Mouse (Mus musculus) left cerebral cortex, adult 18-20 months (tissue): ENCODE data around the gene Olfr165. TPM values are rescaled to one million over a fixed set of nuclear protein-coding genes. Genes with fewer than 3 reads are reported as not detected.
"Not testable (repeated sequence)": the region's sequence is repeated elsewhere in the genome, so short reads cannot be mapped to it uniquely, and the experiment has no call there.

Experiments used
- DNase-seq, 2 experiments: peaks; one replicate each; pipeline ENCODE4 v3.0.0; 2021 to 2022; ENCODE audit warnings: low spot score in 2 of 2, mixed read lengths in 1 of 2
- long read RNA-seq, 2 experiments: library from polyadenylated mRNA; stranded (forward); transcript quantifications; one replicate each; pipeline ENCODE4 v2.0.0; 2021
- total RNA-seq, 2 experiments: library from RNA; stranded (reverse); gene quantifications; 2 replicates each; pipeline ENCODE4 v1.2.3; 2021

Olfr165 gene
- not detected for total RNA-seq
- long read RNA-seq, experiment 1: 0 reads
- long read RNA-seq, experiment 2: 0 reads

GRCm38 (mm10) chr16:19423034-19423433, at the start of gene Olfr165:
TSS of gene Olfr165 (minus strand) at chr16:19423134.
- DNase-seq: no peak

GRCm38 (mm10) chr16:19464365-19464764, 41.4 kb upstream of the Olfr165 start:
- no peak for DNase-seq

- not testable (repeated sequence) for DNase-seq
Observed at GRCm38 (mm10) chr16:19458741-19459140, 35.8 kb upstream of the Olfr165 start.

- DNase-seq: no peak
Observed at GRCm38 (mm10) chr16:19387984-19388383, 35.0 kb downstream of the Olfr165 start.

Other genes starting within 250 kb of the Olfr165 start
- not detected for gene Olfr164, start 109.1 kb downstream of the Olfr165 start, total RNA-seq
- not detected for gene Olfr166, start 60.6 kb upstream of the Olfr165 start, total RNA-seq
- not detected for gene Olfr167, start 99.1 kb upstream of the Olfr165 start, total RNA-seq
- gene Olfr168, start 112.4 kb upstream of the Olfr165 start, total RNA-seq: not detected
- gene Olfr169, start 148.7 kb upstream of the Olfr165 start, total RNA-seq: not detected
- not detected for gene Olfr170, start 188.7 kb upstream of the Olfr165 start, total RNA-seq
- gene Olfr171, start 206.8 kb upstream of the Olfr165 start, total RNA-seq: not detected